In the genomic region with DNA sequence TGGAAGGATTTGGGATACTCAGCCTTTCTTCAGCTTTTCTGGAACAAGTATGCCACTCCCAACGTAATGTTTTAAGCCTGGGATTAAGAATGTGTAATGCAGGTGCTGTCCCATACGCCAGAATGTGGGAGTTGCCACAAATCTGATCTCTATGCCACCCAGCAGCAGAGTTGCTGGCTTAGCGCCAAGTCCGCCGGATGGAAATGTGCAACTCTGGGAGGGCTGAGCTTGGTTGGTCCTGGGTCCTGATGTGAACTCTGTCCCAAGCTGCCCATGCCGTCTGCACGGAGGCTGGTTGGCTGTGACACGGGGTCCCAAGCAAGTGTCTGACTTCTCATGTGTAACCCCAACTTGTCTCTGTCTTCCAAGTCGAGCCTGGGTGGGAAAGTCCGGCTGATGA, we compare ENCODE assay signal across 14 mouse cellular contexts. TPM values are rescaled to one million over a fixed set of nuclear protein-coding genes. Genes with fewer than 3 reads are reported as not detected.
DNase-seq lines count a peak whose midpoint lies in the region; ATAC-seq and TF ChIP-seq lines count a peak whose summit lies in the region.
"Had no signal": no experiment of that assay in that cellular context is flagged by ENCODE, and none has a peak within 500 bp of the region (broad histone marks: within the 10 kb centered on the region; RNA-seq: fewer than 3 reads in every experiment).

No protein-coding gene starts in this region.

- TF ChIP-seq POLR2A in heart, adult 2 months (IDR thresholded peaks at IDR 0.05; ENCODE audit: insufficient read depth, low read depth, low read length) = no peak

- no peaks in the 10 kb centered on the region for H3K9me3 ChIP-seq in heart, postnatal 0 days (replicated peaks; ENCODE audit: control insufficient read depth, low read length)
- H3K9me3 ChIP-seq in liver, postnatal 0 days (ENCODE audit: low read length) = no peaks in the 10 kb centered on the region
- H3K9me3 ChIP-seq in liver, embryonic 12.5 days (replicated peaks) = no peaks in the 10 kb centered on the region
- H3K9me3 ChIP-seq: embryonic facial prominence, embryonic 15.5 days; liver, embryonic 15.5 days had no signal

- H3K27me3 ChIP-seq in heart, postnatal 0 days (ENCODE audit: control insufficient read depth, insufficient read depth, low read length) = no peaks in the 10 kb centered on the region
- H3K27me3 ChIP-seq in heart, adult 2 months (ENCODE audit: control insufficient read depth, insufficient read depth, low read length) = no peaks in the 10 kb centered on the region
- no peaks in the 10 kb centered on the region for H3K27me3 ChIP-seq in liver, postnatal 0 days (ENCODE audit: insufficient read depth, low read length)
- H3K27me3 ChIP-seq in liver, embryonic 12.5 days (replicated peaks) = no peaks in the 10 kb centered on the region
- H3K27me3 ChIP-seq: embryonic facial prominence, embryonic 15.5 days; liver, embryonic 15.5 days had no signal

- no peak overlapping the region for H3K4me3 ChIP-seq in heart, postnatal 0 days (ENCODE audit: low read depth, low read length)
- no peak overlapping the region for H3K4me3 ChIP-seq in heart, adult 2 months
- H3K4me3 ChIP-seq in liver, postnatal 0 days (ENCODE audit: low read depth, low read length) = no peak overlapping the region
- H3K4me3 ChIP-seq in liver, embryonic 12.5 days = no peak overlapping the region
- H3K4me3 ChIP-seq: embryonic facial prominence, embryonic 15.5 days; gastrocnemius, adult 2 months; liver, embryonic 15.5 days had no signal

- no peak for DNase-seq in heart, postnatal 0 days (ENCODE audit: low spot score)
- DNase-seq in heart, adult 2 months = no peak
- DNase-seq in liver, postnatal 0 days = peak; percentile 62
- peak; percentile 32 for DNase-seq in R1 (ENCODE audit: low read depth, low spot score)
- peak; percentile 36 to 68 for DNase-seq in kidney, postnatal 36 days
- no peak for DNase-seq in frontal cortex, postnatal 36 days (ENCODE audit: low spot score in 2 of 2)
- DNase-seq: cerebellum, adult 9-11 months; gastrocnemius, adult 2 months; thymus, adult 18-20 months had no signal

- TF ChIP-seq EP300 in heart, postnatal 0 days (IDR thresholded peaks at IDR 0.05; ENCODE audit: low read depth) = no peak
- TF ChIP-seq EP300 in heart, adult 2 months (IDR thresholded peaks at IDR 0.05; ENCODE audit: insufficient read depth, low read depth, low read length) = no peak
- no peak for TF ChIP-seq EP300 in liver, postnatal 0 days (IDR thresholded peaks at IDR 0.05; ENCODE audit: low read depth)

- no peak overlapping the region for H3K4me2 ChIP-seq in heart, postnatal 0 days (ENCODE audit: low read depth, low read length)
- H3K4me2 ChIP-seq in liver, postnatal 0 days (ENCODE audit: low read depth, low read length) = no peak overlapping the region
- no peak overlapping the region for H3K4me2 ChIP-seq in liver, embryonic 12.5 days
- H3K4me2 ChIP-seq: embryonic facial prominence, embryonic 15.5 days; liver, embryonic 15.5 days had no signal

- H3K4me1 ChIP-seq in heart, postnatal 0 days (ENCODE audit: control insufficient read depth, insufficient read depth) = no peaks in the 10 kb centered on the region
- H3K4me1 ChIP-seq in heart, adult 2 months (ENCODE audit: control insufficient read depth, insufficient read depth, low read length) = no peaks in the 10 kb centered on the region
- peaks cover 6% of the 10 kb centered on the region; the same call in 1 of the 2 replicates for H3K4me1 ChIP-seq in liver, postnatal 0 days (ENCODE audit: insufficient read depth)
- 0 out of 2 replicates have a peak, but pooled peaks cover 4% of the 10 kb centered on the region for H3K4me1 ChIP-seq in liver, embryonic 12.5 days
- H3K4me1 ChIP-seq: embryonic facial prominence, embryonic 15.5 days had no signal

- no peaks in the 10 kb centered on the region for H3K79me2 ChIP-seq in heart, adult 2 months (replicated peaks; ENCODE audit: control insufficient read depth, insufficient read depth, low read length)

- no peak overlapping the region for H3K9ac ChIP-seq in heart, postnatal 0 days (replicated peaks; ENCODE audit: low read depth, low read length)
- H3K9ac ChIP-seq in heart, adult 2 months (ENCODE audit: low read depth, low read length) = no peak overlapping the region
- H3K9ac ChIP-seq in liver, postnatal 0 days (replicated peaks) = no peak overlapping the region
- H3K9ac ChIP-seq in liver, embryonic 12.5 days = no peak overlapping the region
- H3K9ac ChIP-seq: embryonic facial prominence, embryonic 15.5 days; liver, embryonic 15.5 days had no signal

- 62% methylated on average over 10 of the region's 10 CpGs for WGBS in heart, postnatal 0 days
- 68% methylated on average over 10 of the region's 10 CpGs for WGBS in heart, adult 2 months
- 69% methylated on average over 10 of the region's 10 CpGs for WGBS in liver, postnatal 0 days (ENCODE audit: insufficient replicate concordance)
- 86% methylated on average over 10 of the region's 10 CpGs for WGBS in liver, embryonic 12.5 days (ENCODE audit: insufficient replicate concordance)

- ATAC-seq in heart, postnatal 0 days (ENCODE audit: insufficient read depth, low read depth) = 0 out of 2 replicates have a peak, but pooled peaks have one; percentile 33
- ATAC-seq in liver, postnatal 0 days = no peak
- no peak for ATAC-seq in liver, embryonic 12.5 days
- ATAC-seq: CD4-positive, CD25-positive, alpha-beta regulatory T cell, adult 4 months; midbrain, embryonic 16.5 days had no signal

- TF ChIP-seq CTCF in heart, postnatal 0 days (IDR thresholded peaks at IDR 0.05; ENCODE audit: low read depth) = no peak
- no peak for TF ChIP-seq CTCF in heart, adult 2 months (IDR thresholded peaks at IDR 0.05)
- TF ChIP-seq CTCF in liver, postnatal 0 days (IDR thresholded peaks at IDR 0.05; ENCODE audit: low read depth) = no peak

- H3K36me3 ChIP-seq in heart, postnatal 0 days (replicated peaks; ENCODE audit: control insufficient read depth, insufficient read depth, low read length) = peaks cover 96% of the 10 kb centered on the region
- no peaks in the 10 kb centered on the region; the same call in none of the 2 replicates for H3K36me3 ChIP-seq in heart, adult 2 months (ENCODE audit: control insufficient read depth, insufficient read depth, low read length)
- peaks cover 91% of the 10 kb centered on the region for H3K36me3 ChIP-seq in liver, postnatal 0 days (replicated peaks; ENCODE audit: insufficient read depth, low read length)
- H3K36me3 ChIP-seq in liver, embryonic 12.5 days = peaks cover 87% of the 10 kb centered on the region

- H3K27ac ChIP-seq in heart, postnatal 0 days (ENCODE audit: low read depth) = no peak overlapping the region
- H3K27ac ChIP-seq in heart, adult 2 months = no peak overlapping the region
- no peak overlapping the region for H3K27ac ChIP-seq in liver, postnatal 0 days (ENCODE audit: low read depth)
- no peak overlapping the region for H3K27ac ChIP-seq in liver, embryonic 12.5 days
- H3K27ac ChIP-seq: embryonic facial prominence, embryonic 15.5 days; gastrocnemius, adult 2 months; liver, embryonic 15.5 days had no signal

- intact Hi-C loops in heart, adult 2 months (cut with DNase I) = no loop called here

RNA-seq across cellular contexts. Expression of gene Cenpu, which starts 25.0 kb away (rescaled TPM):
- 1.1 and 2.4 TPM in 2 replicates for total RNA-seq in heart, postnatal 0 days (2014; rRNA removed; ENCODE audit: low replicate concordance)
- polyA plus RNA-seq in heart, postnatal 0 days (2015; fragmentation: Nextera tagmentation; extraction: Ambion mirVana) = 4.3 and 5.3 TPM in 2 replicates
- total RNA-seq in heart, adult 2 months (2021) = under 1 TPM; 0.30 to 0.73 TPM
- polyA plus RNA-seq in heart, adult 2 months (2012; rRNA removed) = 0.21 and 0.50 TPM in 2 replicates
- 8.2 and 9.7 TPM in 2 replicates for polyA plus RNA-seq in liver, postnatal 0 days (2015; fragmentation: Nextera tagmentation; extraction: Ambion mirVana)
- polyA plus RNA-seq in liver, embryonic 12.5 days (2016; fragmentation: Nextera tagmentation; extraction: Ambion mirVana) = 20.7 and 22.2 TPM in 2 replicates

RNA-seq across cellular contexts. Expression of gene Acsl1, which starts 56.0 kb away (rescaled TPM):
- 275 and 297 TPM in 2 replicates for total RNA-seq in heart, postnatal 0 days (2014; rRNA removed; ENCODE audit: low replicate concordance)
- 271 and 291 TPM in 2 replicates for polyA plus RNA-seq in heart, postnatal 0 days (2015; fragmentation: Nextera tagmentation; extraction: Ambion mirVana)
- 100 to 1,000 TPM; 774 to 911 TPM for total RNA-seq in heart, adult 2 months (2021)
- polyA plus RNA-seq in heart, adult 2 months (2012; rRNA removed) = 330 and 577 TPM in 2 replicates
- 428 and 466 TPM in 2 replicates for polyA plus RNA-seq in liver, postnatal 0 days (2015; fragmentation: Nextera tagmentation; extraction: Ambion mirVana)
- polyA plus RNA-seq in liver, embryonic 12.5 days (2016; fragmentation: Nextera tagmentation; extraction: Ambion mirVana) = 42.5 and 44.1 TPM in 2 replicates

Comparison
In these comparisons a context has a peak if more than half of its experiments do, and no peak if none do; other contexts are left out.
1. DNase-seq: peak in liver, postnatal 0 days (single experiment), R1 (single experiment) and kidney, postnatal 36 days (2 of 2); none in heart, postnatal 0 days (single experiment), heart, adult 2 months (0 of 2) and frontal cortex, postnatal 36 days (0 of 2).